Mouse (Mus musculus) heart, adult 2 months (tissue): ENCODE data around the gene Arg2.

Experiments
- CTCF ChIP-seq: fragments of 200-600 bp; IDR thresholded peaks from 2 replicates; pipeline ENCODE4 v1.8.1; 2022; ENCODE audit warnings: antibody characterized with exemption, mild to moderate bottlenecking, moderate library complexity
- EP300 ChIP-seq: fragments of 200-500 bp; IDR thresholded peaks from 2 replicates; pipeline ENCODE4 v1.6.1; 2011; ENCODE audit warnings: low read depth, low read length, control low read depth; ENCODE audit not compliant: insufficient read depth
- POLR2A ChIP-seq: fragments of 200-500 bp; IDR thresholded peaks from 2 replicates; pipeline ENCODE4 v1.6.1; 2011; ENCODE audit warnings: mild to moderate bottlenecking, low read depth, low read length, control low read depth; ENCODE audit not compliant: insufficient read depth

DNA sequence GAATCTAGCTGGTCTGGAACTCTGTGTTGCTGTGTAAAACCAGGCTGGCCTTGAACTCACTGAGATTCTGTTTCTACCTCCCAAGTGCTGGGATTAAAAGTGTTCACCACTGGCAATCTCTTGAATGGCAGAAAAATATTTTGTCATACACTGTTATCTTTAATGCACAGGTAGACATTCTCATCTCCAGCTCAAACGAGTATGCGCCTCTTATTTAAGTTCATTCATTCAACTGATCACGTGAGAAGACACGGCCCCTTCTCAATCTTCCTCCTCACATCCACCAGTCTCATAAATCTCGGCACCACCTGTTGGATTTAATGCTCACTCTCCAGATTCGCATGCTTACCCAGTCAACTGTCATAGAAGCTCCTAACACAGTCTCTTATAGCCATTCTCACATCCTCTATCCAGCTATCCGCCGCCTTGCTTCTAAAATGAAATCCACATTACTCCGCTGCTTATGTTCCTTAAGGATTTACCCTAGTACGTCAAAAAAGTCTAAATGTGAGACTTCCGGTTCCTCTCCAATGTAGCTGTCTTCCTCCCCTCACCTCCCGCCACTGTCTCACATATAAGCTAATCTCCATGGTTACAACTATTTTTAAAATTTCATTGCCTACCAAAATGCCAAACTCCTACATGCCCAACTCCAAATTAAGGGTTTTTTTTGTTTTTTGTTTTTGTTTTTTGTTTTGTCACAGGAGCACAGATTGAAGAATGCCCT, 40.9 kb downstream of the Arg2 start:
- no peak for TF ChIP-seq CTCF
- TF ChIP-seq POLR2A, result no peak
- TF ChIP-seq EP300, result no peak
